Mouse (Mus musculus) liver, postnatal 0 days (tissue): ENCODE measurements around the gene Cers5.

ENCODE experiments used
- CTCF ChIP-seq: sonication (generic); IDR thresholded peaks from 2 replicates; pipeline ENCODE4 v1.5.1; 2016; ENCODE audit warnings: antibody characterized with exemption, low read depth
- EP300 ChIP-seq: IDR thresholded peaks from 2 replicates; pipeline ENCODE4 v1.6.1; 2016; ENCODE audit warnings: antibody characterized with exemption, low read depth, mild to moderate bottlenecking

GRCm38 (mm10) chr15:99712666-99713559, 59.8 kb downstream of the Cers5 start:
- no peak for TF ChIP-seq CTCF
- TF ChIP-seq EP300: no peak
